Mouse (Mus musculus): ENCODE measurements around the gene Slbp. TPM values are rescaled to one million over a fixed set of nuclear protein-coding genes. Genes with fewer than 3 reads are reported as not detected.

Slbp gene
- total and polyA plus RNA-seq, 3 experiments = 233 to 731 (median 255) TPM

DNA sequence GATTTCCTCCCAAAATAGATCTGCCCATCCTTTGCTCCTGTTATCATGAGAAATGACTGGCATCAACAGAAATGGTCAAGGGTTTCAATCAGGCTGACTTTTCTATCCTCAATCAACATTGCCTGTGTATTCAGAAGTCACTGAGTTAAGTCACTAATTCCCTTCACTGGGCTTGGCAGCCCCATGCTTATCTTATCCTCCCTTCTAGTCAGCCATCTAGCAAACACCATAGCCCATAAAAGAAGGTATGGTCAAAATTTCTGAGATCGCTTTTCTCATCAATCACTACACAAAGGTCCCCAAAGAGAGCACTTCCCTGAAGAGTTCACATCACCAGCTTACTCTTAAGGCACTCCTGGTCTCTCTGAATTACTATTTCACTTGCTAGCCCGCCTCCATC, 1.4 kb downstream of the Slbp start:
- peaks cover 53% of the 10 kb centered on the region for H3K79me2 ChIP-seq (ENCODE audit: control insufficient read depth, insufficient read depth, low read length, poor library complexity)
- peak overlapping the region; percentile 88 for H3K27ac ChIP-seq (ENCODE audit: control insufficient read depth, low read depth, low read length)
- H3K36me3 ChIP-seq (ENCODE audit: control insufficient read depth in 1 of 2, insufficient read depth in 2 of 2, low read length in 2 of 2) = peaks cover 20 to 45% of the 10 kb centered on the region in 2 experiments
- peak overlapping the region; percentile 40 to 79 for H3K4me3 ChIP-seq (ENCODE audit: control insufficient read depth in 1 of 2, insufficient read depth in 1 of 2, low read depth in 2 of 2, low read length in 2 of 2)
- H3K27me3 ChIP-seq (ENCODE audit: control insufficient read depth in 1 of 2, insufficient read depth in 2 of 2, low read length in 2 of 2) = no peaks in the 10 kb centered on the region
- H3K4me1 ChIP-seq (ENCODE audit: control insufficient read depth in 1 of 2, insufficient read depth in 2 of 2, low read length in 2 of 2) = peaks cover 4 to 13% of the 10 kb centered on the region in 2 experiments
- peak overlapping the region; percentile 88 for H3K9ac ChIP-seq (ENCODE audit: control insufficient read depth, low read depth, low read length, poor library complexity, severe bottlenecking)
- no peaks in the 10 kb centered on the region for H3K9me3 ChIP-seq (replicated peaks; ENCODE audit: insufficient read depth, low read length)
- TF ChIP-seq ZC3H11A (IDR thresholded peaks at IDR 0.05; ENCODE audit: low read depth, low read length) = no peak
- TF ChIP-seq GATA1 (IDR thresholded peaks at IDR 0.05; ENCODE audit: low read depth, low read length) = peak; percentile 62
- TF ChIP-seq TBP (IDR thresholded peaks at IDR 0.05; ENCODE audit: low read depth, low read length) = 0 out of 2 replicates have a peak, but pooled peaks have one; percentile 2
- DNase-seq (ENCODE audit: low read depth, low spot score) = peak; percentile 70

DNA sequence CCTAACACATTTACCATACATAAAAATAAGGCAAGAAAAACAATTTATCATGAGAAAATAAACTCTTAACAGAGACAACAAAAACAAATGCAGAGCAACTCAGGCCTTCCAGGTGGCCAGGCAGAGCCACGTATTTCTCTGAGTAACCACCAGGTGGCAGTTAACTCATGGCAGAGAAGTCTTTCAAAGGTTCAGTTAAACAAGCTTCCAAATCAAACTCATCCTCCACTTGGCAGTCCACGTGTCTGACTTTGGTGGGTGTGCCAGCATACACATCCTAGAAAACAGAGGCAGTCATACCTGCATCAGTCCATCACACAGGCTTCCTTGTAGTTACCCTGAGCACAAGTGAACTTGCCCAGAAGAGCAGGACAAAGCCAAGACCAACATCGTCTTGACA, 11.7 kb downstream of the Slbp start:
- H3K79me2 ChIP-seq (ENCODE audit: control insufficient read depth, insufficient read depth, low read length, poor library complexity) = no peaks in the 10 kb centered on the region; the same call in 1 of the 2 replicates
- H3K36me3 ChIP-seq (ENCODE audit: control insufficient read depth in 1 of 2, insufficient read depth in 2 of 2, low read length in 2 of 2) = peaks cover 5 to 46% of the 10 kb centered on the region in 2 experiments
- DNase-seq (ENCODE audit: low read depth, low spot score) = peak; percentile 80
- TF ChIP-seq MAZ (IDR thresholded peaks at IDR 0.05; ENCODE audit: low read depth, low read length) = no peak
- peak; percentile 67; the same call in 1 of the 2 replicates for TF ChIP-seq MYC (IDR thresholded peaks at IDR 0.05; ENCODE audit: low read depth, low read length)
- no peak for TF ChIP-seq USF1 (IDR thresholded peaks at IDR 0.05; ENCODE audit: low read depth, low read length)
- peak; percentile 73 for TF ChIP-seq MAX (IDR thresholded peaks at IDR 0.05; ENCODE audit: low read length)
- TF ChIP-seq JUND (IDR thresholded peaks at IDR 0.05; ENCODE audit: low read depth, low read length) = no peak
- no peak for TF ChIP-seq UBTF (IDR thresholded peaks at IDR 0.05; ENCODE audit: borderline replicate concordance, insufficient read depth, low read depth, low read length)
- no peak for TF ChIP-seq CHD2 (IDR thresholded peaks at IDR 0.05; ENCODE audit: low read length)
- no peak for TF ChIP-seq ZKSCAN1 (IDR thresholded peaks at IDR 0.05; ENCODE audit: low read depth, low read length)
- no peak for TF ChIP-seq HCFC1 (IDR thresholded peaks at IDR 0.05; ENCODE audit: low read depth, low read length)
- no peak for TF ChIP-seq TBP (IDR thresholded peaks at IDR 0.05; ENCODE audit: low read depth, low read length)
- TF ChIP-seq MAFK (IDR thresholded peaks at IDR 0.05; ENCODE audit: borderline replicate concordance, low read depth, low read length) = no peak
- no peak for TF ChIP-seq NELFE (IDR thresholded peaks at IDR 0.05; ENCODE audit: low read depth, low read length)
- no peak for TF ChIP-seq NRF1 (IDR thresholded peaks at IDR 0.05; ENCODE audit: insufficient read depth, low read depth, low read length, poor library complexity, severe bottlenecking)
- no peak for TF ChIP-seq BHLHE40 (IDR thresholded peaks at IDR 0.05; ENCODE audit: borderline replicate concordance, low read depth, low read length)
- no peak for TF ChIP-seq ZNF384 (IDR thresholded peaks at IDR 0.05; ENCODE audit: low read depth, low read length)
- no peak for TF ChIP-seq KAT2A (conservative IDR thresholded peaks at IDR 0.05; ENCODE audit: low read depth, low read length)
- no peak for TF ChIP-seq MYB (IDR thresholded peaks at IDR 0.05; ENCODE audit: low read depth, low read length)
- no peak for TF ChIP-seq MEF2A (IDR thresholded peaks at IDR 0.05; ENCODE audit: extremely low read depth, insufficient replicate concordance, low read depth, low read length, poor library complexity, severe bottlenecking)
- TF ChIP-seq POLR2A (IDR thresholded peaks at IDR 0.05; ENCODE audit: control insufficient read depth in 1 of 2, insufficient read depth in 1 of 2, low read depth in 1 of 2, low read length in 2 of 2, poor library complexity in 1 of 2) = no peak
- no peak for TF ChIP-seq GATA1 (IDR thresholded peaks at IDR 0.05; ENCODE audit: low read depth, low read length)
- no peak for TF ChIP-seq USF2 (IDR thresholded peaks at IDR 0.05; ENCODE audit: borderline replicate concordance in 1 of 2, insufficient read depth in 1 of 2, low read depth in 1 of 2, low read length in 2 of 2)
- TF ChIP-seq CTCF (IDR thresholded peaks at IDR 0.05 in 2 of 3, conservative IDR thresholded peaks at IDR 0.05 in 1 of 3; ENCODE audit: control insufficient read depth in 1 of 3, insufficient read depth in 1 of 3, low read depth in 2 of 3, low read length in 3 of 3, poor library complexity in 1 of 3, severe bottlenecking in 1 of 3) = peak; percentile 64 to 88 (median 75)
- TF ChIP-seq POLR2AphosphoS5 (IDR thresholded peaks at IDR 0.05; ENCODE audit: borderline replicate concordance, low read depth, low read length) = no peak
- no peak for TF ChIP-seq TAL1 (IDR thresholded peaks at IDR 0.05; ENCODE audit: low read length)
- TF ChIP-seq RCOR1 (IDR thresholded peaks at IDR 0.05; ENCODE audit: low read depth, low read length) = no peak
- peak; percentile 42 for TF ChIP-seq RAD21 (IDR thresholded peaks at IDR 0.05; ENCODE audit: low read depth, low read length)
- no peak for TF ChIP-seq E2F4 (IDR thresholded peaks at IDR 0.05; ENCODE audit: borderline replicate concordance, low read depth, low read length)
- TF ChIP-seq SIN3A (IDR thresholded peaks at IDR 0.05; ENCODE audit: low read length) = peak; percentile 55; the same call in 1 of the 2 replicates
- TF ChIP-seq GABPA (IDR thresholded peaks at IDR 0.05; ENCODE audit: low read depth, low read length) = no peak
- no peak for TF ChIP-seq ETS1 (IDR thresholded peaks at IDR 0.05; ENCODE audit: low read depth, low read length)
- TF ChIP-seq POLR2AphosphoS2 (IDR thresholded peaks at IDR 0.05; ENCODE audit: low read length) = no peak

More for the DNA sequence above, 11.7 kb downstream of the Slbp start:
- no peak overlapping the region for H3K4me3 ChIP-seq (ENCODE audit: control insufficient read depth in 1 of 2, insufficient read depth in 1 of 2, low read depth in 2 of 2, low read length in 2 of 2)
- H3K9me3 ChIP-seq (replicated peaks; ENCODE audit: insufficient read depth, low read length) = no peaks in the 10 kb centered on the region
- H3K4me1 ChIP-seq (ENCODE audit: control insufficient read depth in 1 of 2, insufficient read depth in 2 of 2, low read length in 2 of 2) = no peaks in the 10 kb centered on the region
- H3K27ac ChIP-seq (ENCODE audit: control insufficient read depth, low read depth, low read length) = no peak overlapping the region
- no peak overlapping the region for H3K9ac ChIP-seq (ENCODE audit: control insufficient read depth, low read depth, low read length, poor library complexity, severe bottlenecking)
- H3K27me3 ChIP-seq (ENCODE audit: control insufficient read depth in 1 of 2, insufficient read depth in 2 of 2, low read length in 2 of 2) = no peaks in the 10 kb centered on the region

All from MEL (cell line).